Mouse (Mus musculus): ENCODE measurements around the gene Camta1.

DNA sequence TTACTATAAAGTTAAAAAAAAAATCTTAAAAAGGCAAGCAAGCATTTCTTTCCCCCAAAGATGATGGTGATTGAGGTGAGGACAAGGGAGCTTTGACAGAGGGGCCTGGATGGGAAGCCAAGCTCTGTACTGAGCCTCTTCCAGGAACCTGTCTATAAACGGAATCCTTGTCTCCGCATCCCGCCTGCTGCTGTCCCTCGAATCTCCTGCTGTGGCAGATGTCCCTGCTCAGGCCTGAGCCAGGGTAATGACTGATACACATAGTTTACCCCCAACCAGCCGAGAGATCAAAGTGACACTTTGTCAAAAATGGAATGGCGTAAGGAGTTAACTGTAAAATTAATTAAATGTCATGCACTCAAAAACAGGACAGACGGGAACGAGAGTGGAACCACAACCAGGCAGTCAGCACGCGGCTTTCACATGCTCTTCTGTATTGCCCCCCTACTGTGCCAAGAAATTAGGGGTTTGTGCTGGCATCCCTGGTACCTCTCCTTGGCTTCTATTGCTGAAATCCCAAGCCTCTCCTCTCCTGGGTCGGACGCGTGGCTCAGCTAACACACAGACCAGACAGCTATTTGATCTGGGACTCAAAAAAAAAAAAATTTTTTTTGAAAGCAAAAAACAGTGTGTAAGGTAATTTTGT, 37.0 kb upstream of the Camta1 start:
- TF ChIP-seq GATA1 (IDR thresholded peaks at IDR 0.05; ENCODE audit: borderline replicate concordance, low read length) (no peak), FLI1 (IDR thresholded peaks at IDR 0.05; ENCODE audit: low read length) (no peak)
